Mouse (Mus musculus): ENCODE measurements around the gene Tmprss11e.

- TF ChIP-seq POLR2A (IDR thresholded peaks at IDR 0.05; ENCODE audit: low read depth, low read length) (no peak), CTCF (IDR thresholded peaks at IDR 0.05; ENCODE audit: extremely low read depth, insufficient read depth, insufficient read length, insufficient replicate concordance) (no peak)
These were observed 40.7 kb downstream of the Tmprss11e start for GRCm38 (mm10) chr5:86704923-86705322.
